Mouse (Mus musculus) monocyte, adult 2 months (primary cell): Measurements from ENCODE around the gene Col2a1.

ENCODE experiments used
- DNase-seq, 2 experiments: peaks; one replicate each; pipeline ENCODE4 v3.0.0; 2022; ENCODE audit warnings: low spot score in 2 of 2, low read depth in 1 of 2

Col2a1 gene

GRCm38 (mm10) chr15:98002991-98003821 lies 1.3 kb downstream of the Col2a1 start:
- DNase-seq, result no peak

- no peak for DNase-seq
These were observed 2.1 kb downstream of the Col2a1 start for GRCm38 (mm10) chr15:98002113-98002990.

- DNase-seq, result no peak
These were observed 3.0 kb downstream of the Col2a1 start for GRCm38 (mm10) chr15:98001321-98002112.

- no peak for DNase-seq
These were observed 4.5 kb downstream of the Col2a1 start for GRCm38 (mm10) chr15:97999991-98000390.

GRCm38 (mm10) chr15:97999546-97999945 lies 4.9 kb downstream of the Col2a1 start:
- DNase-seq, result no peak

GRCm38 (mm10) chr15:97996716-97997256 lies 7.7 kb downstream of the Col2a1 start:
- no peak for DNase-seq

GRCm38 (mm10) chr15:97992712-97993286 lies 11.7 kb downstream of the Col2a1 start:
- peak in 1 of 2 experiments; percentile 13 for DNase-seq

- no peak for DNase-seq
These were observed 12.3 kb downstream of the Col2a1 start for GRCm38 (mm10) chr15:97992027-97992711.

GRCm38 (mm10) chr15:97991285-97991895 lies 13.1 kb downstream of the Col2a1 start:
- no peak for DNase-seq

- no peak for DNase-seq
These were observed 13.8 kb downstream of the Col2a1 start for GRCm38 (mm10) chr15:97990721-97991120.

GRCm38 (mm10) chr15:97990124-97990523 lies 14.4 kb downstream of the Col2a1 start:
- no peak for DNase-seq

GRCm38 (mm10) chr15:97989544-97989943 lies 15.0 kb downstream of the Col2a1 start:
- DNase-seq, result no peak

GRCm38 (mm10) chr15:97981560-97981959 lies 22.9 kb downstream of the Col2a1 start:
- no peak for DNase-seq

GRCm38 (mm10) chr15:97973248-97974005 lies 31.1 kb downstream of the Col2a1 start:
- DNase-seq, result no peak

GRCm38 (mm10) chr15:97972580-97972979 lies 31.9 kb downstream of the Col2a1 start:
- DNase-seq, result no peak

GRCm38 (mm10) chr15:97970299-97970698 lies 34.2 kb downstream of the Col2a1 start:
- no peak for DNase-seq

GRCm38 (mm10) chr15:97965311-97966045 lies 39.0 kb downstream of the Col2a1 start:
- DNase-seq, result no peak

- DNase-seq, result no peak
These were observed 39.7 kb downstream of the Col2a1 start for GRCm38 (mm10) chr15:97964836-97965187.
